Mouse (Mus musculus) midbrain, postnatal 0 days (tissue): ENCODE results near the gene Jak2. TPM values are rescaled to one million over a fixed set of nuclear protein-coding genes. Genes with fewer than 3 reads are reported as not detected.

Experiments used
- ATAC-seq: fragments of 200-750 bp; cut with Nextera tagmentation; 2 replicates; pipeline ENCODE4 v1.8.0; 2017; ENCODE audit warnings: moderate number of reproducible peaks, mild to moderate bottlenecking, moderate TSS enrichment, moderate library complexity; ENCODE audit not compliant: low FRiP score
- DNase-seq: peaks from one replicate; pipeline ENCODE4 v3.0.0-alpha.2; 2015; ENCODE audit warnings: low spot score
- H3K27ac ChIP-seq: fragments of 300-500 bp; sonication (generic); 2 replicates; pipeline ENCODE4 v1.5.1; 2014; ENCODE audit warnings: low read depth, mild to moderate bottlenecking, low read length, mixed read lengths
- H3K27me3 ChIP-seq: fragments of 300-500 bp; sonication (generic); 2 replicates; pipeline ENCODE4 v1.6.1; 2014; ENCODE audit warnings: low read length, control low read depth, mixed read lengths; ENCODE audit not compliant: insufficient read depth
- H3K36me3 ChIP-seq: fragments of 300-500 bp; sonication (generic); 2 replicates; pipeline ENCODE4 v1.6.1; 2014; ENCODE audit warnings: low read length, control low read depth, mixed read lengths; ENCODE audit not compliant: insufficient read depth
- H3K4me1 ChIP-seq: fragments of 300-500 bp; sonication (generic); 2 replicates; pipeline ENCODE4 v1.6.1; 2014; ENCODE audit warnings: mild to moderate bottlenecking, control low read depth, antibody characterized with exemption, low read length, mixed read lengths; ENCODE audit not compliant: insufficient read depth
- H3K4me2 ChIP-seq: fragments of 300-500 bp; sonication (generic); 2 replicates; pipeline ENCODE4 v1.6.1; 2014; ENCODE audit warnings: low read depth, mild to moderate bottlenecking, low read length, mixed read lengths; ENCODE audit not compliant: poor library complexity, severe bottlenecking
- H3K4me3 ChIP-seq: fragments of 300-500 bp; sonication (generic); 2 replicates; pipeline ENCODE4 v1.5.1; 2014; ENCODE audit warnings: low read depth, mild to moderate bottlenecking, low read length, moderate library complexity
- H3K9ac ChIP-seq: fragments of 300-500 bp; sonication (generic); replicated peaks from 2 replicates; pipeline ENCODE4 v1.6.1; 2014; ENCODE audit warnings: mild to moderate bottlenecking, low read length, moderate library complexity, mixed read lengths; ENCODE audit not compliant: poor library complexity, severe bottlenecking
- H3K9me3 ChIP-seq: fragments of 300-500 bp; sonication (generic); 2 replicates; pipeline ENCODE4 v1.6.1; 2016; ENCODE audit warnings: low read length, control low read depth
- CTCF ChIP-seq: IDR thresholded peaks from 2 replicates; pipeline ENCODE4 v1.5.1; 2016; ENCODE audit warnings: antibody characterized with exemption, mild to moderate bottlenecking
- WGBS: fragments of 180-500 bp; shearing (Covaris S2); extraction: QIAGEN DNeasy Blood & Tissue Kit; methylation state at CpG from one replicate; pipeline ENCODE4 v1.1.7; 2014; 5-methylcytosine and 5-hydroxymethylcytosine counted together
- polyA plus RNA-seq: library from polyadenylated mRNA; unstranded; fragments of >200 nt; fragmentation: Nextera tagmentation; extraction: Ambion mirVana; gene quantifications from 2 replicates; pipeline ENCODE4 v1.2.1, GENCODE M21; 2015
- total RNA-seq: library from RNA; depleted of rRNA; stranded (reverse); fragments of >200 nt; gene quantifications from 2 replicates; pipeline ENCODE4 v1.2.3, GENCODE M21; 2014

Jak2 gene
- total and polyA plus RNA-seq, 2 experiments from 2014 or later = 12.0 to 35.3 TPM

DNA sequence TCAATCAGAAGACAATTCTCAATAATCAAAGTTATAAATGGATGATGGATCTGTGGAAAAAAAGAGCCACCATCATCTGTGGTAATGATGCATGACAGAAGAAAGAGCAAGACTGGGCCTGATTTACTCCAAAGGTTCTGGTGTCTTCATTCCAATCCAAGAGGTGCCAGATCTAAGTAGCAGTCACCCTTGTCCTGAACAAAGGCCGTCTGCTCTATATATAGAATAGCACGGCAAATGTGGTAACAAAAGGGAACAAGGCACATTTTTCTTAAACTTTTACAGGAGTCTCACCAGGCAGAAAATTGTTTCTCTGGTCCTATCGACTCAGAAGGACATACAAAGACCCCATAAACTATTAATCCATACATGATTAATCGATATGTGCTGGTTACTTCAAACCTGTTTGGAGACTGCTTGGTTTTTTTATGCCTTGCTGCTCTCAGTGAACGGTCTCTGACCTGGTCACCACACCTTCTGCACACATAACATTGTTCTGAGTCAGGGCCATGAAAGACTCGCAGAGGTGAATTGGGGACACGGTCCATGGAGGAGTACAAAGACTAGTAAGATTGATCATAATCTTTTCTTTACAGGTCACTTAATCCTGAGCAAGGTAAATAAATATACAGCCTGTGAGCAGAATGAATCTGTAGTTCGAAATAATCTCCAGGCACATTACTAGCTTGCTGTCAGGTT is 35.7 kb upstream of the Jak2 start:
- Histone ChIP-seq H3K4me2 (no peak overlapping the region), H3K9me3 (no peaks in the 10 kb centered on the region), H3K27ac (no peak overlapping the region), H3K9ac (no peak overlapping the region), H3K4me3 (no peak overlapping the region), H3K4me1 (no peaks in the 10 kb centered on the region), H3K36me3 (no peaks in the 10 kb centered on the region), H3K27me3 (no peaks in the 10 kb centered on the region)
- ATAC-seq = no peak
- no peak for TF ChIP-seq CTCF
- WGBS = 43% methylated on average over 8 of the region's 8 CpGs
- DNase-seq = no peak

DNA sequence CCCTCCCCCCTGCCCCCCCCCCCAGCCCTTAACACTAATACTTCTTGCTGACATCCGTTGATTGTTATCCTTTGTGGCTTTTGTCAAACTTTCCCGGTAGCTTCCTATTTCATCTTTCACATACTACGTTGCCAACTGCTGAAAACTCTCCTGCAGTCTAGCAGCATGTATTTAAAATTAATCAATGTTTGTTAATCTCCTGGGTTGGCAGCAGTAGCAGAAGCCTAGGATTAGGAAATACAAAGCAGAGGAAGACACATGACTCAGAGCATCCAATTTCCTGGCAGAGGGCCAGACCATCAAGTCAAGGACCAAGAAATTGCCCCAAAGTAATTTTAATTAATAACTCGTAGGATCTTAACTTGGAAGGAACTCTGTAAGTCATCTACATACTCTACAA is 29.8 kb upstream of the Jak2 start:
- DNase-seq (peak; percentile 17), ATAC-seq (no peak)
- Histone ChIP-seq H3K36me3 (no peaks in the 10 kb centered on the region), H3K9ac (no peak overlapping the region), H3K4me1 (no peaks in the 10 kb centered on the region), H3K4me2 (no peak overlapping the region), H3K27ac (no peak overlapping the region), H3K27me3 (no peaks in the 10 kb centered on the region), H3K9me3 (no peaks in the 10 kb centered on the region), H3K4me3 (no peak overlapping the region)
- no peak for TF ChIP-seq CTCF
- WGBS = 44% methylated on average over 4 of the region's 4 CpGs

DNA sequence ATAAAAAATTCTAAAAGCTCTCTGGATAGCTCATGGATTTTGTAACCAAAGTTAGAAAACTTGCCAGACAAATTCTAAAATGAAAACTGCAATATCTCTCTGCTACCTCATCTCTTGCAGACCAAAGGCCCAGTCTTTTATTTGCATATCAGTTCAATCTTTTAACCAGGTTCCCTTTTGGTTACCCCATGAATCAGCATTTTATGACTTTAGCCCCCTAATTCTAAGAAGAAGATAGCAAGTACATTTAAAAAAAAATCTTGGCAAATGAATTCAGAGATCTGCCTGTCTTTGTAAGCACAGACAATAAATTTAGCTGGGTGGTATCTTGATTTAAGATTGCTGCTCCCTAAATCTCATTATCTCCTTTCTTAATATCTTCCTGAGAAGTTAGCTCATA is 26.7 kb upstream of the Jak2 start:
- DNase-seq (no peak), ATAC-seq (no peak)
- no peaks in the 10 kb centered on the region for H3K9me3 ChIP-seq
- H3K27me3 ChIP-seq = no peaks in the 10 kb centered on the region
- no peak overlapping the region for H3K4me3 ChIP-seq
- H3K27ac ChIP-seq = no peak overlapping the region
- TF ChIP-seq CTCF = no peak
- no peaks in the 10 kb centered on the region for H3K36me3 ChIP-seq
- H3K4me2 ChIP-seq = no peak overlapping the region
- no peak overlapping the region for H3K9ac ChIP-seq
- H3K4me1 ChIP-seq = no peaks in the 10 kb centered on the region

DNA sequence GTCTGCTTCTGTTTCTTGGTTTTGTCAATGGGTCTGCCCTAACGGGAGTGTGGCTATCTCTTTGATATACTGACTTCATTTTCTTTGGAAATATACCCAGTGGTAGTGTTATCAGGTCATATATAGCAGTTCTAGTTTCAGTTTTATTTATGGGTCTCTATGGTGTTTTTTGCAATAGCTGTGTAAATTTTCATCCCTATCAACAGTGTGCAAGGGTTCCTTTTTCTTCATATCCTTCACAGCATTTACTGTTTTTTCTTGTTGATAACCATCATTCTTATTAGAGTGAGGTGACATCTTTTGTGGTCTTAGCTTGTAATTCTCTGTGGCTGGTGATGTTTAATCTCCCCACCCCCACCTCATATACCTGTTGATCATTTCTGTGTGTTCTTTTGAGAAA is 24.6 kb upstream of the Jak2 start:
- H3K9ac ChIP-seq = no peak overlapping the region
- no peak overlapping the region for H3K27ac ChIP-seq
- DNase-seq (no peak), ATAC-seq (no peak)
- WGBS = 86% methylated on average over 1 of the region's 1 CpGs
- no peaks in the 10 kb centered on the region for H3K27me3 ChIP-seq
- TF ChIP-seq CTCF = no peak
- H3K4me3 ChIP-seq = no peak overlapping the region
- H3K36me3 ChIP-seq = no peaks in the 10 kb centered on the region
- H3K4me1 ChIP-seq = no peaks in the 10 kb centered on the region
- H3K4me2 ChIP-seq = no peak overlapping the region
- H3K9me3 ChIP-seq = no peaks in the 10 kb centered on the region

GRCm38 (mm10) chr19:29227941-29228590 is 23.6 kb upstream of the Jak2 start:
- Histone ChIP-seq H3K4me1 (no peaks in the 10 kb centered on the region), H3K36me3 (no peaks in the 10 kb centered on the region), H3K9me3 (no peaks in the 10 kb centered on the region), H3K4me3 (no peak overlapping the region), H3K4me2 (no peak overlapping the region), H3K27ac (no peak overlapping the region), H3K27me3 (no peaks in the 10 kb centered on the region), H3K9ac (no peak overlapping the region)
- DNase-seq (no peak), ATAC-seq (no peak)
- no peak for TF ChIP-seq CTCF
- whole genome bisulfite sequencing = 73% methylated on average over 9 of the region's 9 CpGs

- H3K9me3 ChIP-seq = no peaks in the 10 kb centered on the region
- H3K36me3 ChIP-seq = no peaks in the 10 kb centered on the region
- ATAC-seq = no peak
- no peak for DNase-seq
- no peak overlapping the region for H3K4me2 ChIP-seq
- H3K4me3 ChIP-seq = no peak overlapping the region
- TF ChIP-seq CTCF = no peak
- 80% methylated on average over 2 of the region's 2 CpGs for WGBS
- no peak overlapping the region for H3K9ac ChIP-seq
- H3K27ac ChIP-seq = no peak overlapping the region
- no peaks in the 10 kb centered on the region for H3K27me3 ChIP-seq
- no peaks in the 10 kb centered on the region for H3K4me1 ChIP-seq
Measured at GRCm38 (mm10) chr19:29228989-29229388, 22.6 kb upstream of the Jak2 start.
